Mouse (Mus musculus) hindbrain, embryonic 15.5 days (tissue): Measurements from ENCODE around the gene Uap1l1. TPM values are rescaled to one million over a fixed set of nuclear protein-coding genes. Genes with fewer than 3 reads are reported as not detected.

Source experiments
- polyA plus RNA-seq: library from polyadenylated mRNA; unstranded; fragments of >200 nt; fragmentation: Nextera tagmentation; extraction: Ambion mirVana; gene quantifications from 2 replicates; pipeline ENCODE4 v1.2.1, GENCODE M21; 2015

The Uap1l1 gene
- polyA plus RNA-seq, 1 experiment from 2014 or later: 5.1 TPM

Other genes with a start within 250 kb of the Uap1l1 start
- gene Nrarp, start 184.9 kb downstream of the Uap1l1 start, polyA plus RNA-seq: 18.9 and 20.2 TPM in 2 replicates
- gene Tor4a, start 168.8 kb downstream of the Uap1l1 start, polyA plus RNA-seq: 1.9 and 2.3 TPM in 2 replicates
- gene Nelfb, start 154.2 kb downstream of the Uap1l1 start, polyA plus RNA-seq: 108 and 112 TPM in 2 replicates
- not detected in 2 replicates for gene Stpg3, start 151.0 kb downstream of the Uap1l1 start, polyA plus RNA-seq
- 0.70 and 0.72 TPM in 2 replicates for gene Fam166a, start 146.9 kb downstream of the Uap1l1 start, polyA plus RNA-seq
- gene Tubb4b, start 141.0 kb downstream of the Uap1l1 start, polyA plus RNA-seq: 444 and 468 TPM in 2 replicates
- not detected in 2 replicates for gene Slc34a3, start 131.3 kb downstream of the Uap1l1 start, polyA plus RNA-seq
- not detected in 2 replicates for gene Rnf224, start 128.9 kb downstream of the Uap1l1 start, polyA plus RNA-seq
- gene Rnf208, start 123.4 kb downstream of the Uap1l1 start, polyA plus RNA-seq: 145 and 177 TPM in 2 replicates
- 0.23 TPM in 1 of 2 replicates, not detected in the other for gene Cysrt1, start 123.2 kb downstream of the Uap1l1 start, polyA plus RNA-seq
- 4.9 and 6.3 TPM in 2 replicates for gene AL732309.1, start 118.8 kb downstream of the Uap1l1 start, polyA plus RNA-seq
- gene Tmem203, start 110.2 kb downstream of the Uap1l1 start, polyA plus RNA-seq: 13.4 and 13.8 TPM in 2 replicates
- 17.1 and 21.5 TPM in 2 replicates for gene Tprn, start 103.1 kb downstream of the Uap1l1 start, polyA plus RNA-seq
- 171 and 183 TPM in 2 replicates for gene Ssna1, start 93.2 kb downstream of the Uap1l1 start, polyA plus RNA-seq
- gene Anapc2, start 93.2 kb downstream of the Uap1l1 start, polyA plus RNA-seq: 139 and 143 TPM in 2 replicates
- not detected in 2 replicates for gene Tmem210, start 77.5 kb downstream of the Uap1l1 start, polyA plus RNA-seq
- gene Lrrc26, start 75.8 kb downstream of the Uap1l1 start, polyA plus RNA-seq: 0.18 TPM in 1 of 2 replicates, not detected in the other
- 58.4 and 61.3 TPM in 2 replicates for gene Grin1, start 46.5 kb downstream of the Uap1l1 start, polyA plus RNA-seq
- 43.6 and 45.2 TPM in 2 replicates for gene Man1b1, start 33.3 kb downstream of the Uap1l1 start, polyA plus RNA-seq
- 24.4 and 24.9 TPM in 2 replicates for gene Dpp7, start 9.3 kb downstream of the Uap1l1 start, polyA plus RNA-seq
- gene Sapcd2, start 6.6 kb upstream of the Uap1l1 start, polyA plus RNA-seq: 11.8 and 13.8 TPM in 2 replicates
- gene Entpd2, start 30.2 kb upstream of the Uap1l1 start, polyA plus RNA-seq: 3.7 and 7.0 TPM in 2 replicates
- gene Npdc1, start 33.7 kb upstream of the Uap1l1 start, polyA plus RNA-seq: 424 and 493 TPM in 2 replicates
- 0.08 TPM in 1 of 2 replicates, not detected in the other for gene Fut7, start 57.6 kb upstream of the Uap1l1 start, polyA plus RNA-seq
- 15.0 and 15.1 TPM in 2 replicates for gene Abca2, start 63.0 kb upstream of the Uap1l1 start, polyA plus RNA-seq
- 3.7 and 4.3 TPM in 2 replicates for gene Clic3, start 91.2 kb upstream of the Uap1l1 start, polyA plus RNA-seq
- 109 and 119 TPM in 2 replicates for gene Paxx, start 95.4 kb upstream of the Uap1l1 start, polyA plus RNA-seq
- gene Ptgds, start 104.4 kb upstream of the Uap1l1 start, polyA plus RNA-seq: 647 and 983 TPM in 2 replicates
- gene Lcn12, start 128.2 kb upstream of the Uap1l1 start, polyA plus RNA-seq: not detected in 2 replicates
- 120 and 143 TPM in 2 replicates for gene Fbxw5, start 135.1 kb upstream of the Uap1l1 start, polyA plus RNA-seq
- 5.8 and 6.1 TPM in 2 replicates for gene C8g, start 136.0 kb upstream of the Uap1l1 start, polyA plus RNA-seq
- 16.5 and 19.4 TPM in 2 replicates for gene Traf2, start 181.3 kb upstream of the Uap1l1 start, polyA plus RNA-seq
- 375 and 378 TPM in 2 replicates for gene Edf1, start 192.2 kb upstream of the Uap1l1 start, polyA plus RNA-seq
- gene Mamdc4, start 209.2 kb upstream of the Uap1l1 start, polyA plus RNA-seq: 1.6 and 2.1 TPM in 2 replicates
- 159 and 169 TPM in 2 replicates for gene Phpt1, start 209.5 kb upstream of the Uap1l1 start, polyA plus RNA-seq
- gene Ajm1, start 216.1 kb upstream of the Uap1l1 start, polyA plus RNA-seq: 14.5 and 16.5 TPM in 2 replicates
- 70.0 and 73.5 TPM in 2 replicates for gene Rabl6, start 242.8 kb upstream of the Uap1l1 start, polyA plus RNA-seq